Mouse (Mus musculus) cerebellum, postnatal 36 days (tissue): ENCODE data around the gene Cckar.

Source experiments
- DNase-seq, 2 experiments: peaks; one replicate each; pipeline ENCODE4 v3.0.0; 2021 to 2022; ENCODE audit warnings: mixed read lengths in 2 of 2

Cckar gene

DNA sequence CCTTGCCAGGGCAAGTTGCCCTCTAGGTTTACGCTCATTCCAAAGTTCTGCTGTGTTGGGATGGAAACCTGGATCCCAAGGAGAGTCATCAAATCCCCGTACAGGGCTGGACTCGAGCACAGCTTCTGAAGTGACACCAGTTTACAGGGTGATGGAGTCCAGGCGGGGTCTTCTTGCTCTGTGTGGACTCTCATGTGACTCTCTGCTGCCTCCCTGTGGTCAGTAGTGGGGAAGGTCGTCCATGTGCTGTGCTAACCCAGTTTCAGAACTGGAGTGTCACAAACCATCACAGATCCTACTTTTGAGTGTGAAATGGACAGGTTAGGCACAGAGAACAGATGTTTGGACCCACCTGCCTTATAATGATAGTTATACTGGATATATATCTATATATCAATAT is 35.2 kb downstream of the Cckar start:
- DNase-seq: peak; percentile 61 to 68

DNA sequence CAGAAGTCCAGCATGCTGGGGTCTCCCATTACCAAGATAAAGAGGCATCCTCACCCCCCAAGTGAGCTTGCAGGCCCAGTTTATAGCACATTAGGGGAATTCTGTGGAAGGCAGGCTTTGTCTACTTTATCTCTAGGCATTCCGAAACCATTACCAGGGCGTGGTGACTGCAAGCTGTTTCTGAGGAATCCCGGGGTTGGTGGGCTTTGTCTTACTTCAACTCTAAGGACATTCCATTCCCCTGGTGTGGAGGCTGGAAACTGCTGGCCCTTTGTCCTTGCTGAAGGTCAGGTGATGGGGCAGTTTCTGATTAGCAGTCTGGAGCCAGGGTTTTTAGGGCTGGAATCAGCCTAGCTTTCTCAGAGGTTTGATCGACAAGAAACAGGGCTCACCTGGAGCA is 36.0 kb downstream of the Cckar start:
- no peak for DNase-seq

- no peak for DNase-seq
Measured at GRCm38 (mm10) chr5:53670321-53670938, 37.1 kb downstream of the Cckar start.

DNA sequence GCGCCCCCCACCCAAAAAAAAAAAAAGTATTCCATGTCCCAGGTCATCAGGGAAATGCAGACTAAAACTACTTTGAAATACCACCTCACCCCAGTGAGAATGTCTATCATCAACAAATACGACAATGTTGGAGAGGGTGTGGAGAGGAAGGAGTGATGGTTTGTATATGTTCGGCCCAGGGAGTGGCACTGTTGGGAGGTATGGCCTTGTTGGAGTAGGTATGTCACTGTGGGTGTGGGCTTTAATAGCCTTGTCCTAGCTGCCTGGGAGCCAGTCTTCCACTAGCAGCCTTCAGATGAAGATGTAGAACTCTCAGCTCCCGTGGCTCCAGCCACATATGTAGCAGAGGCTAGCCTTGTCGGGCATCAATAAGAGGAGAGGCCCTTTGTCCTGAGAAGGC is 39.5 kb downstream of the Cckar start:
- DNase-seq: no peak

GRCm38 (mm10) chr5:53663665-53664064 is 43.8 kb downstream of the Cckar start:
- no peak for DNase-seq

DNA sequence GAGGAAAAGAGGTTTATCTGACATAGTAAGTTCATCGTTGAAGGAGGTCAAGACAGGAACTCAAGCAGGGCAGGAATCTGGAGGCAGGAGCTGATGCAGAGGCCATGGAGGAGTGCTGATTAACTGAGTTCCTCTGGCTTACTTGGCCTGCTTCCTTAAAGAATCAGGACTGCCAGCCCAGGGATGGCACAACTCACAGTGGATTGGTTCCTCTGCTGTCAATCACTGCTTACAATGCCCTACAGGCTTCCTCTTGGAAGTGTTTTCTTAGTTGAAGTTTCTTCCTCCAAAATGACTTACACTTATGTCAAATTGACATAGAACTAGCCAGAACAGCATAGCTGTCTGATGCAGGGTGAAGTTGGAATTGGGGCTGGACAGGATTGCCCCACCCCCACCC is 45.1 kb downstream of the Cckar start:
- no peak for DNase-seq

GRCm38 (mm10) chr5:53661508-53661907 is 46.0 kb downstream of the Cckar start:
- no peak for DNase-seq

DNA sequence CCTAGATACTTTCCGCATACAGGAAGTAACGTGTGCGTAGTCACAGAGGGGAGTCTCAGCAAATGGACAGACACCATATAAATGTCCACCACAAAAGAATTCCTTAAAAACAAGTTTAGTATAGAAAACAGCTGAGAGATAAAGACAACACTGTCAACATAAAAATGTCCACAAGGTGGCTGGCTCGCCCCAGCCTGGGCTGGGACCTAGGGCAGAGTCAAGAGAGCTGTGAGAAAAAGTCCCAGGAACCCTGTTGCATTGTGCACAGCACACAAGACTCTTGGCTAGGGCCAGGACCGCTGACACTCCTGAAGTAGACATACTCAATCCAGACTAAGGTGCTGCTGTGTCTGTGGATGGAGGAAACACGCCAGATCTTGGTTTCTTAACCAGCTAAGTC is 49.6 kb downstream of the Cckar start:
- DNase-seq: no peak

GRCm38 (mm10) chr5:53656596-53656995 is 50.9 kb downstream of the Cckar start:
- DNase-seq: no peak
